Mouse (Mus musculus) kidney, embryonic 14.5 days (tissue): ENCODE measurements around the gene Cacng8. TPM values are rescaled to one million over a fixed set of nuclear protein-coding genes. Genes with fewer than 3 reads are reported as not detected.
"Not testable (repeated sequence)": the region's sequence is repeated elsewhere in the genome, so short reads cannot be mapped to it uniquely, and the experiment has no call there.

Experiments used
- ATAC-seq: fragments of 200-750 bp; cut with Nextera tagmentation; 2 replicates; pipeline ENCODE4 v1.8.0; 2017; ENCODE audit warnings: moderate number of reproducible peaks, mild to moderate bottlenecking, moderate TSS enrichment, moderate library complexity; ENCODE audit not compliant: low FRiP score, low TSS enrichment
- H3K27ac ChIP-seq: fragments of 300-500 bp; sonication (generic); 2 replicates; pipeline ENCODE4 v1.5.1; 2014; ENCODE audit warnings: low read depth, mild to moderate bottlenecking, low read length, moderate library complexity, mixed read lengths
- H3K27me3 ChIP-seq: fragments of 300-500 bp; sonication (generic); 2 replicates; pipeline ENCODE4 v1.6.1; 2014; ENCODE audit warnings: mild to moderate bottlenecking, low read length; ENCODE audit not compliant: control insufficient read depth, insufficient read depth
- H3K36me3 ChIP-seq: fragments of 300-500 bp; sonication (generic); 2 replicates; pipeline ENCODE4 v1.6.1; 2014; ENCODE audit warnings: low read length, mixed read lengths; ENCODE audit not compliant: control insufficient read depth, insufficient read depth
- H3K4me1 ChIP-seq: fragments of 300-500 bp; sonication (generic); 2 replicates; pipeline ENCODE4 v1.6.1; 2014; ENCODE audit warnings: low read length, mixed read lengths; ENCODE audit not compliant: control insufficient read depth, insufficient read depth
- H3K4me2 ChIP-seq: fragments of 300-500 bp; sonication (generic); replicated peaks from 2 replicates; pipeline ENCODE4 v1.6.1; 2014; ENCODE audit warnings: low read depth, mild to moderate bottlenecking, low read length
- H3K4me3 ChIP-seq: fragments of 300-500 bp; sonication (generic); 2 replicates; pipeline ENCODE4 v1.5.1; 2014; ENCODE audit warnings: mild to moderate bottlenecking, low read length
- H3K9ac ChIP-seq: fragments of 300-500 bp; sonication (generic); 2 replicates; pipeline ENCODE4 v1.6.1; 2014; ENCODE audit warnings: low read depth, mild to moderate bottlenecking, low read length, moderate library complexity
- H3K9me3 ChIP-seq: fragments of 300-500 bp; sonication (generic); 2 replicates; pipeline ENCODE4 v1.6.1; 2016; ENCODE audit warnings: low read length; ENCODE audit not compliant: control insufficient read depth
- WGBS: fragments of 180-500 bp; shearing (Covaris S2); extraction: QIAGEN DNeasy Blood & Tissue Kit; methylation state at CpG from one replicate; pipeline ENCODE4 v1.1.7; 2014; 5-methylcytosine and 5-hydroxymethylcytosine counted together
- polyA plus RNA-seq: library from polyadenylated mRNA; unstranded; fragments of >200 nt; fragmentation: Nextera tagmentation; extraction: Ambion mirVana; gene quantifications from 2 replicates; pipeline ENCODE4 v1.2.1, GENCODE M21; 2014

Cacng8 gene
- polyA plus RNA-seq, 1 experiment from 2014 or later: 2.7 TPM

DNA sequence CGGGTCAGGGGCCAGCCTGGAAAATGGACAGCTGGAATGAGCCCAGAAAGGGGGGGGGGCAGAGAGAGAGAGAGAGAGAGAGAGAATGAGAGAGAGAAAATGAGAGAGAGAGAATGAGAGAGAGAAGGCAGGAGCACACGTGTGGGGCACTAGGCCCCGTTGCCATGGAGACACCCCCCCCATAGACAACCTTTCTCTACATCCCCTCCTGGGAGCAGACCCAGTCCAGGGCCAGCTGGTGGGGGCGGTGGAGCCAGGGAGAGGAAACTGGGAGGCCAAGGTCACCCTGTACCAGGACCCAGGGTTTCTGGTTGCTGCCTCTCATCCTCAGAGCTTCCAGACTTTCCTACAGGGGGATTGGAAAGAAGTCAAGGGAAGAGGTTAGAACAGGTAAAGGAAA, 1.3 kb downstream of the Cacng8 start:
- H3K4me1 ChIP-seq: 0 out of 2 replicates have a peak, but pooled peaks cover 5% of the 10 kb centered on the region
- WGBS: 18% methylated on average over 4 of the region's 4 CpGs
- H3K27me3 ChIP-seq: no peaks in the 10 kb centered on the region
- no peak overlapping the region for H3K27ac ChIP-seq
- no peak overlapping the region for H3K4me2 ChIP-seq
- no peak overlapping the region for H3K4me3 ChIP-seq
- H3K9me3 ChIP-seq: no peaks in the 10 kb centered on the region; the same call in 1 of the 2 replicates
- H3K36me3 ChIP-seq: no peaks in the 10 kb centered on the region
- H3K9ac ChIP-seq: no peak overlapping the region
- peak; percentile 36; the same call in 1 of the 2 replicates for ATAC-seq

DNA sequence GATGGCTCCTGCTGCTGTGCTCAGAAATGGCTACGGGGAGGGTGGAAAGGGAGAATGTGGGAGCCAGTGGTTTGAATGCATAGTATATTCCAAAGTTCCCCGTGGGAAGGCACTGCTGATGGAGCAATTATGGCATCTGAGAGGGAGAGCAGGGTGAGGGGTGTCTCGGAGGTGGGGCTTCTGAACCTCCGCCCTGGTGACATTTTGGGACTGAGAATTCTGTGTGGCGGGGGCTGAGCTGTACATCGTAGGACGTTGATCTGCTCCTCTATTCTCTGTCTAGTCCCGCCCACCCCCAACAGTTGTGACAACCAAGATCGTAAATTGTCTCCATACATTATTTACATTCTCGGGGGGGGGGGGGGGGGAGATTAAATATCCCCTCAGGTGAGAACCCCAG, 6.9 kb downstream of the Cacng8 start:
- Histone ChIP-seq H3K27me3 (no peaks in the 10 kb centered on the region), H3K9ac (no peak overlapping the region), H3K4me3 (no peak overlapping the region), H3K9me3 (no peaks in the 10 kb centered on the region; the same call in 1 of the 2 replicates), H3K36me3 (no peaks in the 10 kb centered on the region), H3K4me1 (no peaks in the 10 kb centered on the region), H3K27ac (no peak overlapping the region), H3K4me2 (no peak overlapping the region)
- 60% methylated on average over 10 of the region's 10 CpGs for WGBS
- 0 out of 2 replicates have a peak, but pooled peaks have one; percentile 41 for ATAC-seq

DNA sequence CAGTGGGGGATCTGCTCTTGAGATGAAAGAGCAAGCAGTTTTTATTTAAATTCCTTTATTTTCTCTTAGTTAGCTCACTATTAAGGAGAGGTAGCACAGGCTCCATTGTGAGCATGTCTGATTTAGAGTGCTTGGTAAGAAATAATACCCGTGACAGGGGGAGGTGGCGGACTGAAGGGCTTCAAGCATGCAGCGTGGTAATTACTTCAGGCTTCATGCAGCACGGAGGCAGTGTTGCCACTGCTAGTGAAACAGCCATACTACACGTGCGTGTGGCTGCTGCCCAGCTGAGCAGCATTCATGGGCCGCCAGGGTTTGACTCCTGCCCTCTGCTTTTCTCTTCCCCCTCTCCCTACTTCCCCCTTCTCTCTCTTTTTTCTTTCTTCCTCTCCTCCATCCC, 7.3 kb downstream of the Cacng8 start:
- 41% methylated on average over 7 of the region's 7 CpGs for WGBS
- Histone ChIP-seq H3K27ac (no peak overlapping the region), H3K9me3 (no peaks in the 10 kb centered on the region; the same call in 1 of the 2 replicates), H3K27me3 (no peaks in the 10 kb centered on the region), H3K4me3 (no peak overlapping the region), H3K4me1 (no peaks in the 10 kb centered on the region), H3K36me3 (no peaks in the 10 kb centered on the region), H3K4me2 (no peak overlapping the region), H3K9ac (no peak overlapping the region)
- ATAC-seq: 0 out of 2 replicates have a peak, but pooled peaks have one; percentile 28

DNA sequence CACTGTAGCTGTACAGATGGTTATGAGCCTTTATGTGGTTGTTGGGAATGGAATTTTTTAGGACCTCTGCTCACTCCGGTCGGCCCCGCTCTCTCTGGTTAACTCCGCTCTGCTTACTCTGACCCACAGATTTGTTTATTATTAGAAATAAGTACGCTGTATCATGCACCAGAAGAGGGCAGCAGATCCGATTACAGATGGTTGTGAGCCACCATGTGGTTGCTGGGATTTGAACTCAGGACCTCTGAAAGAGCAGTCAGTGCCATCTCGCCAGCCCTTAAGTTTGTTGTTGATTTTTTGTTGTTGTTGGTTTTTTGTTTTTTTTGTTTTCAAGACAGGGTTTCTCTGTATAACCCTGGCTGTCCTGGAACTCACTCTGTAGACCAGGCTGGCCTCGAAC, 7.9 kb downstream of the Cacng8 start:
- H3K9ac ChIP-seq, H3K4me2 ChIP-seq, H3K4me3 ChIP-seq, H3K27ac ChIP-seq, H3K4me1 ChIP-seq, H3K9me3 ChIP-seq, ATAC-seq, H3K36me3 ChIP-seq, H3K27me3 ChIP-seq: not testable (repeated sequence)
- WGBS: 91% methylated on average over 8 of the region's 8 CpGs

DNA sequence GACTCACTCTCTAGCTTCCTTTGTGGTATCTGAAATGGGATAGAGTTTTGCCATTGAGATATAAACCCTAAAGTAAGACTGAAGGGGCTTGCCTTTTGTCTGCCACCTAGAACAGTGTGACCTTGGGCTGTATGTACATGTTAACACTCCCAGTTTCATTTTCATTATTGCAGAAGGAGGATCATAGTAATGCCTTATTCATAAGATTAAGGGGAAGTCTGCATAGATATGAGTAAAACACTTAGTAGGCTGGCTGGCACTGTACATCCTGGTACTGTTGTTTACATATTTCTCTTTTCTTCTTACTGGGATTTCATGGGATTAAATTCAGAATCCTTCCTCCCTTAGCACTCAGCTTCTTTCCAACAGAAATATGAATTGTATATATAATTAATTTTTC, 9.5 kb downstream of the Cacng8 start:
- Histone ChIP-seq H3K36me3 (no peaks in the 10 kb centered on the region), H3K4me3 (no peak overlapping the region), H3K27me3 (no peaks in the 10 kb centered on the region), H3K9me3 (no peaks in the 10 kb centered on the region), H3K4me2 (no peak overlapping the region), H3K4me1 (no peaks in the 10 kb centered on the region), H3K27ac (no peak overlapping the region), H3K9ac (no peak overlapping the region)
- no peak for ATAC-seq

DNA sequence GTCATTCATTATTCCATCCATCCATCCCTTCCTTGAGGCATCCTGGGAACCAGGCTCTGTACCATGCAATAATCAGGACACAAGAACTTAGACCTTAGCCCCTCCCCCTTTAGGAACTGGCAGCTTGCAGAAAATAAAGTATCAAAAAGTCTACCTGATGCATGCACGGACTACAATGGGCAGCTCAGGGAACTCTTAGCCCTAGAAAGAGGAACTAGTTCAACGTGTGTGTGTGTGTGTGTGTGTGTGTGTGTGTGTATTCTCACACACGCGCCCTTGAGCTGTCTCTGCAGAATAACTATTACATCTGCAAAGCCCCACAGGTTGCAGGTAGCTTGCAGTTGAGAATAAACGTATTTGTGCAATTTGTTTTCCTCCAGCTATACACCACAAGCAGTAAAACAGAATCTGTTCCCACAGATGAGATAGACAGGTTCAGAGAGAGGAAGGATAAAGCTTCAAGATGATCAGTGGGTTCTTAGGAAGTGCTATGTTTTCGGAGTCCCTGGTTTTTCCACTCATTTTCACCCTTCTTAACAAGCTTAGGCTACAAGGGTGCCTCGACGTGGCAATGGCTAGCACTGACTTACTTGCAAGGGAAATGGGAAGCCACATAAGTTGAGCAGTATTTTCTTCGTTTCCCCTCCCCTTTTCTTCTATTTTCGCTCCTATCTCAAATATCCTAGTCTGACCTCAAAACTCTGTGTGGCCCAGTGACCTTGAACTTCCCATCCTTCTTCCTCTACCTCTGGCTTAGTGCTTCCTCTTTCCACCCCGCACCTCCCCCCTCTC, 19.4 kb downstream of the Cacng8 start:
- Histone ChIP-seq H3K36me3 (no peaks in the 10 kb centered on the region), H3K9ac (no peak overlapping the region), H3K27ac (no peak overlapping the region), H3K4me3 (no peak overlapping the region), H3K4me1 (peaks cover 3% of the 10 kb centered on the region; the same call in 1 of the 2 replicates), H3K9me3 (no peaks in the 10 kb centered on the region), H3K4me2 (no peak overlapping the region), H3K27me3 (peaks cover 39% of the 10 kb centered on the region)
- 64% methylated on average over 11 of the region's 11 CpGs for WGBS
- no peak for ATAC-seq

DNA sequence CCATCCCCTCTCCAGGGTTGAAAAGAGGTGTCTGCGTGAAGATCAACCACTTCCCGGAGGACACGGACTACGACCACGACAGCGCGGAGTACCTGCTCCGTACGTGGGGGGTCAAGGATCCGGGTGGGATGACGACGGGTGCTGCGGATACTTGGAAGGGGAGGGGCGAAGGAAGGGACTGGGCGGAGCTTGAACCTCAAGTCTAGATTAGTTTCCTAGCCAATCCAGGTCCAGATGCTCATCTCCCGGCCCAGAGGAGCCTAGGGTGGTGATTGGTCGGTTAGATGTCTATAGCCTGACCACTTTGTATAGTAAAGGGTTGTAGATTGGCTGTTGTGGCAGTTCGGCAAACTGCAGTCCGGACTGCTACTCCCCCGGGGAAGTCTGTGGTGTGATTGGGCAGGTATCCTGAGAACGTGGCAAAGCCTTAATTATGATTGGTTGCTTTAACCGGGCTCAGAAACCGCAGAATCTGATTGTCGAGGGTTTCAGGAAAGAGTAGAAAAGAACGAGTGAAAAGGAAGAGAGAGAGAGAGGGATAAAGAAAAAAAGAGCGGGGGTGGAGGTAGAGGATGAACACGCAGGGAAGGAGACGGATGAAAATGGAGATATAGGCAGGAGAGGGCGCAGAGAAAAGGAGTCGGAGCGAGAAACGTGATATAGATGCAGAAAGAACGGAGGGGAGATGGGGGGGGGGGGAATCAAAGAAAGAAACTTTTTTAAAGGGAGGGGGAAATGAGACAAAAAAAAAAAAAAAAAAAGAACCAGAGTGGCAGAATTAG, 20.9 kb downstream of the Cacng8 start:
- ATAC-seq: peak; percentile 87
- Histone ChIP-seq H3K27me3 (peaks cover 52% of the 10 kb centered on the region), H3K9ac (no peak overlapping the region), H3K4me2 (peak overlapping the region; percentile 56), H3K36me3 (no peaks in the 10 kb centered on the region), H3K27ac (no peak overlapping the region), H3K4me3 (peak overlapping the region; percentile 42), H3K9me3 (no peaks in the 10 kb centered on the region), H3K4me1 (peaks cover 3% of the 10 kb centered on the region; the same call in 1 of the 2 replicates)
- WGBS: 1% methylated on average over 33 of the region's 33 CpGs

DNA sequence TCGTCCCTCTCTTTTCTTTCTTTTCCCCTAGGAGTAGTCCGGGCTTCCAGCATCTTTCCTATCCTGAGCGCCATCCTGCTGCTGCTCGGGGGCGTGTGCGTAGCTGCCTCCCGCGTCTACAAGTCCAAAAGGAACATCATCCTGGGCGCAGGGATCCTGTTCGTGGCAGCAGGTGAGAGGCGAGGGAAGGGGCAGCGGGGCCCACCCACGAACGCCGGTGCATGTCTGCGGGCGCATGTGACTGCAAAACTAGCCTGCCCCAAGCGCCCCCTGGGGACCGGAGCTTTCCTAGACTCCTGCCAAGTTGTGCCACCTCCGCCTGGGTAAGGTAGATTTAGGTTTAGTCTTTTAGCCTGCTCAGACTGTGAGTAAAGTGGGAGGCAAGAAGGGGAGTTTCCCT, 21.6 kb downstream of the Cacng8 start:
- under 1% methylated on average over 20 of the region's 20 CpGs for WGBS
- Histone ChIP-seq H3K4me1 (peaks cover 3% of the 10 kb centered on the region; the same call in 1 of the 2 replicates), H3K4me3 (peak overlapping the region; percentile 42), H3K36me3 (no peaks in the 10 kb centered on the region), H3K9me3 (no peaks in the 10 kb centered on the region), H3K4me2 (peak overlapping the region; percentile 56), H3K9ac (no peak overlapping the region), H3K27ac (no peak overlapping the region), H3K27me3 (peaks cover 57% of the 10 kb centered on the region)
- no peak for ATAC-seq

DNA sequence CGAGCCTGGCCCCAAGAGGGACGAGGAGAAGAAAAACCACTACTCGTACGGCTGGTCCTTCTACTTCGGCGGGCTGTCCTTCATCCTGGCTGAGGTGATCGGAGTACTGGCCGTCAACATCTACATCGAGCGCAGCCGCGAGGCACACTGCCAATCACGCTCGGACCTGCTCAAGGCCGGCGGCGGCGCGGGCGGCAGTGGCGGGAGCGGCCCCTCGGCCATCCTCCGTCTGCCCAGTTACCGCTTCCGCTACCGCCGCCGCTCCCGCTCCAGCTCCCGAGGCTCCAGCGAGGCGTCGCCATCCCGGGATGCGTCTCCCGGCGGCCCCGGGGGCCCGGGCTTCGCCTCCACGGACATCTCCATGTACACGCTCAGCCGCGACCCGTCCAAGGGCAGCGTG, 24.4 kb downstream of the Cacng8 start:
- Histone ChIP-seq H3K27me3 (peaks cover 74% of the 10 kb centered on the region), H3K4me2 (peak overlapping the region; percentile 100), H3K4me3 (peak overlapping the region; percentile 56), H3K4me1 (peaks cover 3% of the 10 kb centered on the region; the same call in 1 of the 2 replicates), H3K36me3 (no peaks in the 10 kb centered on the region), H3K9ac (peak overlapping the region; percentile 56), H3K27ac (no peak overlapping the region), H3K9me3 (no peaks in the 10 kb centered on the region)
- ATAC-seq: no peak; the same call in 1 of the 2 replicates
- under 1% methylated on average over 37 of the region's 47 CpGs for WGBS
